Mouse (Mus musculus): ENCODE results near the gene Olfr1350.
"Not testable (repeated sequence)": the region's sequence is repeated elsewhere in the genome, so short reads cannot be mapped to it uniquely, and the experiment has no call there.

Olfr1350 gene

DNA sequence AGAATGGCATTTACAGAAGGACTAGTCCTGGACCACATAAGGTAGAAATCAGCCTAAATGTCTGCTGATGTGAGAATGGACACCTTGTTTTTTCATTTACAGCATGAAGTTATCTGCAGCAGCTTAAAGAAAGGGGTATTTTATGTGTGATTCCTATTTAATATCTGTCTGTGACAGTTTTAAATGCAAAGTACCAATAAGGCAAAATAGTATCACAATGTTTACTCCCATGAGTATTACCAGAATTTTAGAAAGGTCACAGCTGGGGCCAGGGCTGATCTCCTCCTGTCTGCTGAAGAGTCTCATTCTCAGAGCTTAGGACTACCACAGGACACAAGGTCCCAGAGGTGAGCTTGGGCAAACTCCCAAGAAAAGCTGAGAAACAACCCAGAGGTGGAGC is at the start of gene Olfr1350:
TSS of gene Olfr1350 (plus strand) at position 301 of the 400 bp plus-strand sequence.
- no peak for DNase-seq

DNA sequence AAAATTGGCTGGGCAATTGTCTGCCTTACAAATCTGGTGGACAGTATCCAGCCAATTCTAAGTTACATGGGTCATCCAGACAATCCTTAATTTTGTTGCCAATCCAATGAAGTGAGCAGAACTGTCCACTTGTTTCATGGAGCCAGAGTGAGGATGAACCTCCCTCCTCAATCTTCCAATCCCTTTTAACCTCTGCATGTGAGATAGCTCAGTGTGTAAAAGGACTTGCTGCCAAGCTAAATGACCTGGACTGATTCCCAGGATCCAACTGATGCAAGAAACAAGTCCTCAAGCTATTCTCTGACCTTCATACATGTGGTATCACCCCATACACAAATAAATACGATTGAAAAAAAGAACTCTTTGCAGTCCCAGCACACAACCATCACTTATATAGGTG is 43.0 kb upstream of the Olfr1350 start:
- no peak for DNase-seq

DNA sequence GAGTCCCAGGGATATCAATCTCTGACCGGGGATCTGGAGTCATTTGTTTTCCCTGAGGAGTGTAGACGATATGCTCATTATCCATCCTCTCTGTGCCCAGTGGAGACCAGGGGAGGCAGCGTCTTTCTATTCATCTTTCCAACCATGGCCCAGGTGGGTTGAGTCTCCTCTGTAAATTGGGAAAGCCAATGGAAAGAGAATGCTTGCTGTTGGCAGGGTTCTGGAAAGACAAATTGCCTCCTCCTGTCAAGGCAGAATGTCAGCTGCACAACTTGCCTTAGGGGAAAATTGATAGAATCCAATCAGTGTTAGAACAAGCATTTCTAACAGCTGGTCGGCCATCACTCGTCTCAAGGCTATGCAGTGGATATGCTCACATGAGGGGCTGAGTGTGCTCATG is 41.8 kb upstream of the Olfr1350 start, which contains the start of gene Olfr1349:
TSS of gene Olfr1349 (minus strand) at position 101 of the 400 bp plus-strand sequence.
- no peak for DNase-seq

DNA sequence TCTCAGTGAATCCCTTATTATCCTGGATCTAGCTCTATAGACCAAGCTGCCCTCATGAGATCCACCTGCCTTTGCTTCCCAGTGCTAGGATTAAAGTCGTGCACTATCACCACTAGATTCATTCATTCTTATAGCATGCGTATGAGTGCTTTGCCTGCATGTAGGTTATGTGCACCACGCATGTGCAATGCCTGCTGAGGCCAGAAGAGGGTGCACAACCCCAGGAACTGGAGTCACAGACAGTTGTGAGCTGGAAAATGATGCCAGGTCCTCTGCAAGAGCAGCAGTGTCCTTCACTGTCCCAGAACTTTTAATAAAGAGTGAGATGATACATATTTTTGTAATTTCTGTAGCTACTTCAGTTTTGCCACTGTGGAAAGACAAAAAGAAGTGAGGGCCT is 39.6 kb upstream of the Olfr1350 start:
- no peak for DNase-seq

DNA sequence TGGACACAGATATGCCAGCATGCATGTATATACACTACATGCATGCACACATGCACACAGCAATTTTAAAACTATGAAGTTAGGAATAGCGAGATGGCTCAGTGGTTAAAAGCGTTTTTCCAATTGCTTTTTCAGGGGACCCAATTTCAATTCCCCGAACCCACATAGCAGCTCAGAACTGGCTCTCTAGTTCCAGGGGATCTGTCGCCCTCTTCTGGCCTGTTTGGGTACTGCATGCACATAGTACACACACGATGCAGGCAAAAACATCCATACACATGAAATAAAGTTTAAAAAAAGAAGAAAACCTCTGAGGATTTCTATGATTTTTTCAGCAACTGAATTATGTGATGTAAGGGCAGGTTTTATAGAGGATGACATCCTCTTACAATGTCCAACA is 38.5 kb upstream of the Olfr1350 start:
- no peak for DNase-seq

DNA sequence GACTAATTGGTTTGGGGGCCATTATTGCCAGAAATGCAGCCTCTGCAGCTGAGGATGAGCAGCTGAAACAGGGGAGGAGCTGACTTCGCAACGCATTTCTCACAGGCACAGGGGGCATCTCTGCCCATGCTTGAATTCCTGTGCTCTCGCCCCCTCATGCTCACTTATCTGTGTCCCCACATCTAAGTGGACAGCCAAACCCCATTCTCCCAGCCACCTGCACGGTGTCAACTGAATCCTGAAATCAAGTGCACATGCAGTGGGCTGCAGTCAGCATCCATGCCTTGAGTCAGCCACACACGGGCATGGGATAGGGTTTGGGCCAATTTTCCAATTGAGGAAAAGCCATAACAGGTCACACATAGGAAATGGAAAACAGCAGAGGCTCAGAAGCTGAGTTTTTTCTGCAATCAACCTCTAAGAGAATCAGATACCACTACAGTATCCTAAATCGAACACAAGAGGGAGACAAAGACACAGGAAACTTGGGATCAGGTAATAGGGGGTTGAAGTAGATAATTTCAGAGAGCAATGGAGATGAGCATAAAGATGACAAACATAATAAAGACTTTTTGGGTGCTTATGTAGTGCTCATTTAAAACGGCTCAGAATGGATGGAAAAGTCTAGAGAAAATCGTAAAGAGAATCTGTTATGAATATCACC is 21.6 kb downstream of the Olfr1350 start:
- DNase-seq, result no peak

DNA sequence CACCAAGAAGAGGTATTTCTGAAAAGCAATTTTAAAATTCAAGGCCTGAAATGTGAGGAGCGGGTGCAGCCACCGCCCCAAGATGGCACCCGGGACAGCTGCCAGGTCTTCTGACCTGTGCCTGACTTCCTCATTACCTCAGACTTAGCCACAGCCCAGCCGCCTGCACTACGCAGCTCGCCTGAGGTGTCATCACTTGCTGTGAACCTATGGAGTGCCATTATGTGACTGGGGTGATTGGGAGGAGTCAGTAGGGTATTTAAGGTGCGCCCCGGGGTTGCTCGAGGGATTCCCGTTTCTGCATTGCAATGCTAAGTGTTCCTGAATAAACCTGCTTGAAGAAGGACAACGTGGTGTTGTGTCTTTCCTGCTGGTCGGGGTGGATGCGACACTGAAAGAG is 24.1 kb downstream of the Olfr1350 start:
- not testable (repeated sequence) for DNase-seq

DNA sequence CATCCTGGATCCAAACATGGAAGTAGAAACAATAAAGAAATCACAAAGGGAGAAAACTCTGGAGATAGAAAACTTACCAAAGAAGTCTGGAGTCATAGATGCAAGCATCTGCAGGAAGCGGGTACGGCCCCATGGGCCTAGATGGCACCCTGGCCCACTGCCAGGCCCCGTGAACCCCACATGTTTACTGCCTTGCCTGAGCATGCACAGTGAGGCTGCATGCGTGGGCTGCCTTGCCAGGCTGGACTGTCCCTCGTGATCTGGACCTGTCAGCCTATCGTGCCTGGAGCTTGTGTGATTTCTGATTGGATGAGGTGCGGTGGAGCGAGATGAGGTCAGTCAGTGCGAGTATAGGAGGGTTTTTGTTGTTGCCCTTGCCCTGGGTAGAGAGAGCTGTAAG is 38.7 kb downstream of the Olfr1350 start:
- no peak for DNase-seq
